Mouse (Mus musculus): ENCODE results near the gene Il17rc.

GRCm38 (mm10) chr6:113473715-113474114 lies 2.5 kb downstream of the Il17rc start:
- TF ChIP-seq POLR2A (IDR thresholded peaks at IDR 0.05; ENCODE audit: extremely low read depth, insufficient read depth, low read length) (no peak), CTCF (IDR thresholded peaks at IDR 0.05; ENCODE audit: low read depth, low read length) (no peak)

Data from liver, adult 2 months (tissue).